Mouse (Mus musculus) brain, embryonic 14.5 days (tissue): Measurements from ENCODE around the gene Zfand2b. TPM values are rescaled to one million over a fixed set of nuclear protein-coding genes. Genes with fewer than 3 reads are reported as not detected.

Source experiments
- DNase-seq: peaks from one replicate; pipeline ENCODE4 v3.0.0-alpha.2; 2011; ENCODE audit warnings: low read depth
- CTCF ChIP-seq: fragments of 200-500 bp; IDR thresholded peaks from 2 replicates; pipeline ENCODE4 v1.5.1; 2012; ENCODE audit warnings: inconsistent platforms, mild to moderate bottlenecking, moderate library complexity, borderline replicate concordance; ENCODE audit not compliant: insufficient read depth, insufficient read length; ENCODE audit errors: extremely low read depth
- POLR2A ChIP-seq: fragments of 200-500 bp; IDR thresholded peaks from 2 replicates; pipeline ENCODE4 v1.6.1; 2012; ENCODE audit warnings: mild to moderate bottlenecking, inconsistent platforms, borderline replicate concordance; ENCODE audit not compliant: poor library complexity, insufficient read depth, insufficient read length, severe bottlenecking; ENCODE audit errors: extremely low read depth
- polyA plus RNA-seq: library from polyadenylated mRNA; depleted of rRNA; stranded (reverse); fragments of >200 nt; gene quantifications from 2 replicates; pipeline ENCODE4 v1.2.3, GENCODE M21; 2012

Zfand2b gene
- polyA plus RNA-seq, 1 experiment, result 47.4 TPM

DNA sequence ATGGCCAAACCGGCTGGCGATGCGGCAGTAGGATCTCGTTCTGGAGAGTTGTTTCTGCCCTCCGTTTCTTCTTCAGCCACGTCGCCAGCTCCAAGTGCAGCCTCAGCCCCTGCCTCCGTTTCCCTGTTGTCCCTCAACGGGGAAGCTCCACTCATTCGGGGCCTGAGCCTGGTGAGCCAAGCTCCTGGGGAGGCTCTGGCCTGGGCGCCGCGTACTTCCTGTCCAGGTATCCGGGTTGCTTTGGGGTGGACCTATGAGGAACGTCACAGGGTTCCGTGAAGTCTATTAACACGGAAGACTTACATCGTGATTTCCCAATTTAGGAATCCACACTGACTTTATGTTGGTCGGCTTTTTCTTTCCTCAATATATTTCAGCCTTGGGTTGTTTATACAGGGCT lies 24.0 kb downstream of the Zfand2b start:
- no peak for TF ChIP-seq POLR2A
- TF ChIP-seq CTCF, result no peak
- no peak for DNase-seq

GRCm38 (mm10) chr1:75201236-75201635 lies 32.8 kb downstream of the Zfand2b start:
- TF ChIP-seq CTCF, result no peak
- no peak for TF ChIP-seq POLR2A
- DNase-seq, result no peak

GRCm38 (mm10) chr1:75208967-75209678 lies 40.7 kb downstream of the Zfand2b start:
- DNase-seq, result peak; percentile 20

DNA sequence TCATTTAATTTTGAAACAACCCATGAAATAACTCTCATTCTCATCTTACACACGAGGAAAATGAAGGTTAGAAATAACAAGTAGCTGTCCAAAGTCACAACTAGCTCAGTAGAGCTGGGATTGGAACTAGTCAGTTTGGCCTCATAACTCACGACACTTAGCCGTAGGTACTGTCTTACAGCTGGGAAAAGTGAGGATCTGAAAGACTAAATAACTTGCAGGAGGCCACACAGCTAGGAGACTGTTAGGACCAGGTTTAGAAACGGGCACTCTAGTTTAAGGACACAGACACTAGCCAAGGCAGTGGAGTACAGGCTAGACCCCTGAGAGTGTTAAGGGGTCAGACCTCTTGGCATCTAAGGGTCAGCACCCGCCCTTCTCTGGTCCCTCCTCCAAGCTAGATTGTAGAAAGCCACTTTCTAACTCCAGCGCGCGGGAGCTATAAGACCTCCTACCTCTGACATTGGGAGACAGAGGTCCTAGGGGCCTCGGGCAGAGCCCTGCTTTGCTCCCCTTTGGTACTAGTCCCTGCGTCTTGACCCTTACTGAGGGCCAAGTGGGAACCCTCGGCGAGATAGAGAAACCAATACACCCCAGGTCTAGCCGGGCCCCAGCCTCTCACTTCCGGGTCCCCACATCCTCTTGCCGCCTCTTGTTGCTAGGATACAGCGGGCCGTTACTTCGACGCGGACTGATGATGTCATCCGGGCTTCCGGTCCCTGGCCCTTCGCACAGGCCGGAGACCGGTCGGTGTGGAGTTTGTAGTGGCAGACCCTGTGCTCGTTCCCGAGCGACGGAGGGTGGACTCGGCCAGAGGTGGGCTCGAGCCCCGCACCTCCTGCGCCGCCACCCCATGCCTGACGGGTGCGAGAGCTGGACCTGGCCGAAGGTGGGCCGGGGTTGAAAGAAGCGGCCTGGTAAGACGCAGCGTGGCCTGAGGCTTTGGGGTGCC lies 42.0 kb downstream of the Zfand2b start, which contains the start of the genes Glb1l and Stk16:
Gene Glb1l, minus strand, starts transcription at position 678 of the 952 bp plus-strand sequence.
Gene Stk16, plus strand, starts transcription at position 703 of the 952 bp plus-strand sequence.
- DNase-seq, result peak; percentile 98

More at GRCm38 (mm10) chr1:75208967-75209678, 40.7 kb downstream of the Zfand2b start:
- TF ChIP-seq POLR2A (no peak), CTCF (no peak)

DNA sequence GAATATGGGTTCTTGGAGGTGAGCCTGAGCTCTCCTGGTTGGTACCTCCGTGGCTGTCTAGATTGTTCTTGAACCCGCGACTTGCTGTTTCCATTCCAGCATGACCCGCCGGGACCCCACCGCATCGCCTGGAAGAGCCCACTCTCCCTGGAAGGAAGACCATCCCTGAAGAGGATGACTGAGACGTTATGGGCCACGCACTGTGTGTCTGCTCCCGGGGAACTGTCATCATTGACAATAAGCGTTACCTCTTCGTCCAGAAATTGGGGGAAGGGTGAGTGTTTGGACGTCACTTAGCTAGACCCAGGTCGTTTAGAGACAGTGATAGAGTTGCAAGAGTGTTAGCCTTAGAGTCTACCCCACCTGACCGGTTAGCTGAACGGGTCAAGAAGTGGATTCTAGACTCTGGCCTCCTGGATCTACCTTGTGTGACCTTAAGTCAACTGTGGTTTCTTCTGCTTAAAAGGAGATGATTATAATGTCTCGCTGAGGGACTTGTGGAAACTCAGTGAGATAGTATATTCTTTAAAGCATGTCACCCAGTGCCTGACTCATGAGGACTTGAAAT lies 42.8 kb downstream of the Zfand2b start:
- DNase-seq, result no peak

More for the DNA sequence above, 42.0 kb downstream of the Zfand2b start, which contains the start of the genes Glb1l and Stk16:
- TF ChIP-seq POLR2A (peak; percentile 64; the same call in 1 of the 2 replicates), CTCF (no peak)

DNA sequence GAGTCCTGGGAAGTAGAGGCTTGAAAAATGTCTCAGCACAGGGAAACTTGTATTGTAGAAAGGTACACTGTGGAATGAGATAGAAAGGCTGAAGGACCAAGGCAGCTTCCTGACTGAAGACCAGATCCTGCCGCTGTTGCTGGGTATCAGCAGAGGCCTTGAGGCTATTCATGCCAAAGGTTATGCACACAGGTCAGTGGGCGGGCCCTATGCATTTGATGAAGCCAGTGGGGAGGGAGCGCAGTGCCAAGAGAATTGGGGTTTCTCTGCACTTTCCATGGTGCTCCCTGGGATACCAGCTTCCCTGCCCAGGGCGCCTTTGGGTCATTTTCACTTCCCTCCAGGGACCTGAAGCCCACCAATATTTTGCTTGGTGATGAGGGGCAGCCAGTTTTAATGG lies 44.1 kb downstream of the Zfand2b start:
- no peak for DNase-seq
- TF ChIP-seq CTCF (no peak), POLR2A (no peak)

More for the DNA sequence above, 42.8 kb downstream of the Zfand2b start:
- TF ChIP-seq CTCF (no peak), POLR2A (no peak)

DNA sequence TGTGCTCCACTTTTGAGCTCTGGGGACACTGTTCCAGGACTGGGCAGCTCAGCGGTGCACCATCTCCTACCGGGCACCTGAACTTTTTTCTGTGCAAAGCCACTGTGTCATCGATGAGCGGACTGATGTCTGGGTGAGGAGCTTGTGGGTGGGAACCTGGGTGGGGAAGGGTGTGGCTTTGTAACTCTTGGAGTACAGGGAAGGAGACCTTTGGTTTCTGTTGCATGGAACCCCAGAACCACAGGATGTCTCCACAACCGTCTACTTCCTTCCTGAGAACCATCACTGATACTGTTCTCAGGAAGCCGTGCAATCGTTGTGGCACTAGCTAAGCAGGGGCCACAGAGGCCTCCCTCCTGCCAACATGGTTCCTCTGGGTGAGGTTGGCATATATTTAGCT lies 44.6 kb downstream of the Zfand2b start:
- no peak for TF ChIP-seq POLR2A
- no peak for TF ChIP-seq CTCF
- no peak for DNase-seq

GRCm38 (mm10) chr1:75214442-75214841 lies 46.0 kb downstream of the Zfand2b start:
- TF ChIP-seq CTCF, result no peak
- TF ChIP-seq POLR2A, result no peak
- no peak for DNase-seq

DNA sequence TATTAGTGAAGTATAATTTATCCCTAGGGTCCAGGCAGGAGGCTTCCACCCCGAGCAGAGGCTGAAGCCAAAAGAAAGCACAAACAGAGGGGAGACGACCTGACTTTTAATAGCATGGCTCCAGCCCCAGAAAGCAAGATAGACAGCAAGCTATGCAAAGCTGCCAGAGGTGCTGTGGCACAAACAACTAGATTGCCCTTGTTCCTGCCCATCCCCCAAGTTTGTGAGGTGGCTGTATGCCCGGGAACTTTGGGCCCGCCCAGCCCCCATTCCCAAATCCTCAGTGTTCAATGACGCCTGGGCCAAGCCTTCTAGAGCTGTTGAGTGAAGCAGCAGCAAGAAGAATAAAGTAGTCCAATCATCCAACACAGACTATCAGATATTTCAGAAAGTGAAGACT lies 46.4 kb downstream of the Zfand2b start:
- TF ChIP-seq CTCF (no peak), POLR2A (no peak)
- no peak for DNase-seq

GRCm38 (mm10) chr1:75215785-75216184 lies 47.3 kb downstream of the Zfand2b start:
- DNase-seq, result no peak
- TF ChIP-seq POLR2A (no peak), CTCF (no peak)
